Mouse (Mus musculus): ENCODE measurements around the gene Cacna1e.
A peak's percentile ranks its signal among the peaks of the same experiment; 100 is the strongest.

Gene Cacna1e

GRCm38 (mm10) chr1:154839272-154839671, 45.0 kb downstream of the Cacna1e start:
- no peak for DNase-seq (ENCODE audit: low read depth, low spot score)

- no peak for DNase-seq (ENCODE audit: low read depth, low spot score)
These were observed 47.8 kb downstream of the Cacna1e start for GRCm38 (mm10) chr1:154836473-154836872.

- no peak for DNase-seq (ENCODE audit: low read depth, low spot score)
These were observed 52.1 kb downstream of the Cacna1e start for GRCm38 (mm10) chr1:154832168-154832539.

DNA sequence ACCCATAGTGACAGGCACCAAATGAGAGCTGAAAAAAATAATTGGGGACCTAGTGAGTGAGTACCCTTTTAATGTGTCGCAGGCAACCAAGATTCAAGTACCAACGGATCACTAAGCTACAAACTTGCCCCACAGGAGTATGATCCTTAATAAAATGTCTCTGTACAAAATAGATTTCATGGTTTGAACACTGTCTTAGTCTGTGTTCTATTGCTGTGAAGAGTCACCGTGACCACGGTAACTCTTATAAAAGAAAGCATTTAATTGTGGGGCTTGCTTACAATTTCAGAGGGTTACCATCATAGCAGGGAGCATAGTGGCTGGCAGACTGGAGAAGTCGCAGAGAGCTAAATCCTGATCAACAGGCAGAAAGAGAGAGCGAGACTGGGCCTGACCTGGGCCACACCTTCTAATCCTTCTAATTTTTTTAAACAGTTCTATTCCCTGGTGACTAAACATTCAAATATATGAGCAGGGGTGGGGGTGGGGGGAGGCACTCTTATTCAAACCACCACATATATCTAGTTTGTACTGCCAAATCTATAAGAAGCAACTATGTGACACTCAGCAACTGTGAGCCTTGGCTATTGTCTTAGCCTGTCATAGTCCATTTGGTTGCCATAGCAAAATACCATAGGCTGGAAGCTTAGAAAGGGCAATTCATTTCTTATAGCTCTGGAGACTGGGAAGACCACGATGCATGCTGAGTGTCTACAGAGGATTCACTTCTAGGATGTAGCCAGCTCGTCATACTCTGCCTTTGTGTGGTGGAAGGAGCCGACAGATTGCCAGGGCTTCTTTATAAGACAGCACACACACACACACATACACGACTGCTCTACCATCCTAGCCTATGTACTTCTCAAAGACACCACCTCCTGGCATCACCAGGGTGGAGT, 52.8 kb downstream of the Cacna1e start:
- DNase-seq (ENCODE audit: low read depth, low spot score), result no peak

DNA sequence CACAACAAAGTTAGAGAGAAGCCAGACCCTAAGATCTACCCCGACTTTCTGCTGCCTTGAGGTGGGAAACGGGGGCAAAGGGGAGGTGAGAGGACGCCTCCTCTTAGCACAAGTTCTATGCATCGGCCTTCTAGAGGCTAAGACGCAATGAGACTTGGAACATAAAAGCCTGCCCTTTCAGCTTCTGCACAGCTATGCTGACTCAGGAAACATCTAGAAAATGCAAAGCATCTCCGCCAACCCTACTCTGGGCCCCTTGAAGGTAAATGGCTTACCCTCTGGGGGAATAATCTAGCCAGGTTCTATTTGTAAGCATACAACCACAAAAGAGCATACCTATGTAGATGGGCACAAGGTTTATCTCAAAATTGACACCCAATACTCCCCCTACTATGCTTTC, 54.2 kb downstream of the Cacna1e start:
- DNase-seq (ENCODE audit: low read depth, low spot score), result no peak

GRCm38 (mm10) chr1:154823098-154823497, 61.2 kb downstream of the Cacna1e start:
- no peak for DNase-seq (ENCODE audit: low read depth, low spot score)

GRCm38 (mm10) chr1:154820422-154820821, 63.9 kb downstream of the Cacna1e start:
- DNase-seq (ENCODE audit: low read depth, low spot score), result no peak

GRCm38 (mm10) chr1:154819960-154820359, 64.3 kb downstream of the Cacna1e start:
- no peak for DNase-seq (ENCODE audit: low read depth, low spot score)

DNA sequence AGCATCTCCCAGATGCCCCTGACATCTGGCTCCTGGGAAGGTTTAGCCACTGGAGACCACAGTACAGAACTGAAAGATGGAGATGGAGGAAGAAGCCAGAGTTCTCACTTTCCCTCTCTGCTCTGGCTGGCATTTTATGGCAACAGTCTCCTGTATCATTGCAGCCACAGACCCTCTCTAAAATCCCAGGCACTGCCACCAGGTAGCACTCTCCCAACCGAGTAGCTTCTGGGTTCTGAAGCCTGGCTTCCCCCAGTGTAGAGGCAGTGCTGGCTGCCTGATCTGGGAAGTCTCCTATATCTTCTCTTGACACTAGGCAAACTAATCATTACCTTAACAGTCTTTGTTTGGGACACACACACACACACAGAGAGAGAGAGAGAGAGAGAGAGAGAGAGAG, 65.6 kb downstream of the Cacna1e start:
- no peak for DNase-seq (ENCODE audit: low read depth, low spot score)

DNA sequence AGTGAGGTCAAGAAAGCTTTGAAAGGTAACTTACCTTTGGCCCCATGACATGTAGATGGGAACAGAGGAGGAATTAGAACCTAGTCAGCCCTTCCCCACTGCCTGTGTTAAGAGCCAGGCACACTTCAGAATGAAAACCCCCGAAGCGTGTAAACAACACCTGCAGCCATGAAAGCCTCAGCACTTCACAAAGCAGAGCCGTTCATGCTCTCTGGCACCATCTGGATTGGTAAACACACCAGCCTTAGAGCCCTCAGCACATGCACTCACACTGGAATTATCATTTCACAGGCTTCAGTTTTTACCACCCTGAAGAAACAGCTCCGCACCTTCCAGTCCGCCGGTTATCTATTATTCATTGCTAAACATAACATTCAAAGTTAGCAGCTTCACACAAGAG, 67.5 kb downstream of the Cacna1e start:
- no peak for DNase-seq (ENCODE audit: low read depth, low spot score)

- no peak for DNase-seq (ENCODE audit: low read depth, low spot score)
These were observed 68.0 kb downstream of the Cacna1e start for GRCm38 (mm10) chr1:154816267-154816666.

GRCm38 (mm10) chr1:154805742-154806141, 78.6 kb downstream of the Cacna1e start:
- DNase-seq (ENCODE audit: low read depth, low spot score), result no peak

GRCm38 (mm10) chr1:154805038-154805437, 79.3 kb downstream of the Cacna1e start:
- no peak for DNase-seq (ENCODE audit: low read depth, low spot score)

GRCm38 (mm10) chr1:154802301-154802904, 81.9 kb downstream of the Cacna1e start:
- no peak for DNase-seq (ENCODE audit: low read depth, low spot score)

DNA sequence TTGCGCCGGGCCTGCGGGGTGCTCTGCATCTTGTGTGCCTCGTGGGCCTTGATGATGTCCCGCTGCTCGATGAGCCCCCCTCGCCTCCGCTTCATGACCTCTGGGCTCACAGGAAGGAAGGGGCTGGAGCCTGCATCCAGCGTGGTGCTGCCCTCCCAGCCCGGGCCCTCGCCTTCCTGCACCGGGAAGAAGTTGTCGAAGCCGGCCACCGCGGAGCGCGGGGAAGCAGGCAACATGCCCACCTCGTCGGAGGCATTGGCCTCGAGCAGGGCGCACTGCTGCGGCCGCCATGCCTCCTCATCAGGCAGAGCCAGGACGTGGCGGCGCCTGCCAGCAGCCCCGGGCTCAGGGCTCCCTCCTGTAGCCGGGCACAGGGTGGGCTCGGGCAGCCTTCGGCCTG, 85.0 kb downstream of the Cacna1e start:
- DNase-seq (ENCODE audit: low read depth, low spot score), result no peak

GRCm38 (mm10) chr1:154798771-154799170, 85.5 kb downstream of the Cacna1e start:
- no peak for DNase-seq (ENCODE audit: low read depth, low spot score)

DNA sequence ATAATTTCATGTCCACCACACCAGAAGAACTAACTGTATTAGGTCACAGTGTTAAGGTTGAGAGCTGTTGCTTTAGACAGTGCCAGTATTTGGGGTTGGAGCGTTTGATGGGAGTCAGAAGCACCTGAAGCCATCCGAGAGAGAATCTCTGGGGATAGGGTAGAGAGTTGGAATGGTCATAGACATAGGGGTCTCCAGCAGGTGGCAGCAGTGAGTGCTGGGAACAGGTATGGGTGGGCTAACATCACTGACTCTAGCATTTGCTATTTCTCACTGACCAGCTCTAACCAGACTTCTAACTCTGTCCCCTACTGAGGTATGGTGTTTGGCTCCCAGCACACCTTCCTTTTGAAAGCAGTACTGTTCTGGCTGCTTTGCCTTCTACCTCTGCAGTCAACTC, 87.6 kb downstream of the Cacna1e start:
- no peak for DNase-seq (ENCODE audit: low read depth, low spot score)

DNA sequence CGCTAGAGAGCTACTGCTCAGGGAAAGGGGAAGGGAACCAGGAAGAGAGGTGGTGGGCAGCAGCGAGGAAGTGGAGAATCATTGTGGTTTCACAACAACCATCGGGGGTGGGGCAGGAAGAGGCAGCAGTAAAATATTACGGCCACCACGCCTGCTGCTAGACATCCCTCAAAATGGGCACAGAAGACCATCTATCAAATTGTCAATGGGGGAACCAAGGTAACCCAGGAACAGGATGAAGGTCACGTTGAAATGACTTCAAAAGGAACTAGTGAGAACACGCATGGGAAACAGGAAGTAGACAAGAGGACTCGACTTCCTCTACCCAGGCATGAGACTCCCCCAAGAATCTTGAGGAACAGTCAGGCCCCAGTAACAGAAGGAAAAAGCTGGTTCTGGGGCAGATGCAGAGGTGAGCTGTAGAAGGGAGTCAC, 89.8 kb downstream of the Cacna1e start:
- no peak for DNase-seq (ENCODE audit: low read depth, low spot score)

GRCm38 (mm10) chr1:154791544-154792174, 92.6 kb downstream of the Cacna1e start:
- DNase-seq (ENCODE audit: low read depth, low spot score), result no peak

- DNase-seq (ENCODE audit: low read depth, low spot score), result no peak
These were observed 95.8 kb downstream of the Cacna1e start for GRCm38 (mm10) chr1:154788491-154788890.

GRCm38 (mm10) chr1:154788069-154788468, 96.2 kb downstream of the Cacna1e start:
- DNase-seq (ENCODE audit: low read depth, low spot score), result no peak

DNA sequence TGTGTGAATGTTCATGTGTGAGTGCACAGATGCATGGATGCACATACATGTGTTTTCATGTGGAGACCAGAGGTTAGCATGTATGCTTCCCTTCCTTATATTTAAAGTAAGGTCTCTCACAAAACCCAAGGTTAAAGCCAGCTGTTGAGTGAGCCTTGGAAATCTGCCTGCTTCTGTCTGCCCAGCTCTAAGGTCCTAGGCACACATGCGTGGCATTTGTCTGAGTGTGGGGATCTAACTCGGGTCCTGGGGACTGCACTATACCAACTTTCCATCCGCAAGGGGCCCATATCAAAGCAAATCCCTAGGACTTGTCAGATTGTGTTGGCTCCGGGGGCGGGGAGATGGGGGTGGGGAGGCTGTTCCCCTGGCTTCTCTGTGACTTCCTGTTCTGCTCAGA, 96.9 kb downstream of the Cacna1e start:
- no peak for DNase-seq (ENCODE audit: low read depth, low spot score)

DNA sequence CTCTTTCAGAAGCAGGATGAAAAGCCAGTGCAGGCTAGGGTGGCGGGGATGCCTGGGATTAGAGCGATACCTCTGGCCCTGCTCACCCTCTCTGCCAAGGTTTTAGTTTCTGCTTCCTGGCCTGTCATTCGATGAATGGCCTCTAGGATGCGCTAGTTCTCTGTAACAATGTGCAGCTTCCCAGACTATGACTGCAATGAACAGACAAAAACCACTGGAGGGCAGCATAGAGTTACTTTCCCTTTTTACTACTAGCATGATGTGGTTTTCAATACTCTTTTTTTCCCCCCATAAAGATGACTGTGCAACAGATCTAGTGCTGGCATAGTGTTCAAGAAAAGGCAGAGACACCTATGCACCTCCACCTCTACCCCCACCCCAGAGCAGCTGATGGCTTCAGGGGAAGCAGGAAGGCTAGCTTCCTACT, 98.0 kb downstream of the Cacna1e start:
- DNase-seq (ENCODE audit: low read depth, low spot score), result peak; percentile 39

Data from WW6 (cell line).